Mouse (Mus musculus): Measurements from ENCODE around the gene Mfrp.

Gene Mfrp

DNA sequence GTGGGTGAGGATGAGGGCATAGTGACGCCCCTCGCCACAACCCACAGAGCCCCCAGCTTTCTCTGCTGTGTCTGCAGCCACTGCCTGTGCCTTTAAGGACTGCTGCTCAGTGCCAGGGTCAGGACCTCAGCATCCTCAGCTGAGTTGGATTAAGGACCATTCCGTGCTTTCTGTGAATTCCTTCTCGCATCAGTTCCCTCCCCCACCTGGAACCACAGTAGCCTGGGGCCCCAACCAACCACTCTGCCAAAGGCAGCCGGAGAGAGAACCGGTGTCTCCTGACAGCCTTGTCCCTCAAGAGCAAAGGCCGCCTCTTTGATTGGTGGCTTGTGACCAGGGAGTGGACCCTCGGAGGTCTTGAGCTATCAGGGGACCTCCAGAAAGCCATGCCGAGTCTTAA lies at the start of gene Mfrp:
Mfrp (plus strand) TSS at position 240 of the 400 bp plus-strand sequence.
- in situ Hi-C loops (cut with MboI, MseI), result no loop called here

GRCm38 (mm10) chr9:44052855-44053254 lies 48.7 kb upstream of the Mfrp start:
- in situ Hi-C loops (cut with MboI, MseI), result no loop called here

- in situ Hi-C loops (cut with MboI, MseI), result no loop called here
Observed at GRCm38 (mm10) chr9:44053936-44054335, 47.6 kb upstream of the Mfrp start.

DNA sequence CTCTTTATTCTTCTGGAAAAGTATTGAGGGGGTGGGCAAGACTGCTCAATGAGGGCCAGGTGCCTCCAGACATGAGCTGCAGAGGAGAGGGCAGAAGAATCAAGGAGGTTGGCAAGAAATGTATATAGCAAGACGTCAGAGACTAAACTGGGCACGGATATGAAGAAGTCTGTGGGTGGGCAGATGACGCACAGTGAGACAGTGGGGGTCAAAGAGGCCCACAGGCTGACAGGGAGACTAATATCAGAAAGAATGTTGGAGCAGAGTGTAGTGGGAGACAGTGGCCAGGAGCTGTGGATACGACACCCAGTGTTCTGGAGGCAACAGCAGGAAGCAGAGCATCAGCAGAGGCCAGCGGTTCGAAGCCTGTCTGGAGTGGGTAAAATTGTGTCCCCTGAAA lies 42.9 kb upstream of the Mfrp start:
- in situ Hi-C loops (cut with MboI, MseI), result no loop called here

DNA sequence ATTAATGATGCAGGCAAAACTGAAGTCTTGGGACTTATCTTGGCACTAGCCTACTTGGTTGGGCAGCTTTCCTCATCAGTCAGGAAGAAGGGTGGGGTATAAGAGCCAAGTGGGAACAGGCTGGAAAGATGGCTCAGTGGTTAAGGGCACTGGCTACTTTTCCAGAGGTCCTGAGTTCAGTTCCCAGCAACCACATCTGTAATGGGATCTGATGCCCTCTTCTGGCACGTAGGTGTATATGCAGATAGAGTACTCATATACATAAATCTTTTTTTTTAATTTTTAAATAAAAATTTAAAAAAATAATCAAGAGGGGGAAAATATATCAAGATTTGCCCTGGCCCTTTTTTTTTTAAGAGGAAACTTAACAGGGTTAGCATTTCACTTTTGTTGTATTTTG lies 36.4 kb upstream of the Mfrp start:
- in situ Hi-C loops (cut with MboI, MseI), result no loop called here

- in situ Hi-C loops (cut with MboI, MseI), result no loop called here
Observed at GRCm38 (mm10) chr9:44066785-44067225, 34.7 kb upstream of the Mfrp start, which contains the start of gene Usp2. TSS of gene Usp2 (plus strand) at chr9:44067021.

DNA sequence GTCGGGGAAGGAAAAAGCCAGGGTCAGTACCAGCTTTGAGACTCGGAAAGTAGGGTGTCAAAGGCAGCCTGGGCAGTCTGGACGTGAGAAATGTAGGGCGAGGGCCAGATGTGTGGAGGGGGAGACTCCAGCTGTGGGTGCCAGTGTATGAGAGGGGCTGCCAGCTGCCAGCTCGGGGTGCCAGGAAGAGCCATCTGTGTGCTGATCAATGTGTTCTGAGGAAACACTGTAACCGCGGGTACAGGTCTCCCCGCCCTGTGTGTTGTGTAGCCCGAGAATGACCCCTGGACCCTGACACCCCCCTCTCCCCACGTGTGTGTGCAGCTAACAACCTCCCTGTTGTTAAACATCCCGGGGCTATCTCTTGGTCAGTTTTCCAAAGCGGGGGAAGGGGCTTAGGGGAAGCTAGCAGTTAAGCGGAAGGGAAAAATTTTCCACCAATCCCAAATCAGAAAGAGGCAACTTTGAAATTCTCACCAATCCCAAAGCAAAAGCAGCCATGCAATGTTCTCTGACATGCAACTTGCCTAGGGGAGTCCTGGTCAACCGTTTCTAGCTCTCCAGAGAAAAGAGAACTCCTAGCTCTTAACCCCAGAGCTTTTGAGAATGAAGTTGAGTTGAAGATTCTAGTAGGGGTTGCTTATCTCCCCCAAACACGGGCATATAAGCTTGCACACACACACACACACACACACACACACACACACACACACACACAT lies 34.1 kb upstream of the Mfrp start:
- in situ Hi-C loops (cut with MboI, MseI), result no loop called here

GRCm38 (mm10) chr9:44067960-44068330 lies 33.6 kb upstream of the Mfrp start:
- in situ Hi-C loops (cut with MboI, MseI), result no loop called here

GRCm38 (mm10) chr9:44069252-44069651 lies 32.3 kb upstream of the Mfrp start:
- in situ Hi-C loops (cut with MboI, MseI), result no loop called here

DNA sequence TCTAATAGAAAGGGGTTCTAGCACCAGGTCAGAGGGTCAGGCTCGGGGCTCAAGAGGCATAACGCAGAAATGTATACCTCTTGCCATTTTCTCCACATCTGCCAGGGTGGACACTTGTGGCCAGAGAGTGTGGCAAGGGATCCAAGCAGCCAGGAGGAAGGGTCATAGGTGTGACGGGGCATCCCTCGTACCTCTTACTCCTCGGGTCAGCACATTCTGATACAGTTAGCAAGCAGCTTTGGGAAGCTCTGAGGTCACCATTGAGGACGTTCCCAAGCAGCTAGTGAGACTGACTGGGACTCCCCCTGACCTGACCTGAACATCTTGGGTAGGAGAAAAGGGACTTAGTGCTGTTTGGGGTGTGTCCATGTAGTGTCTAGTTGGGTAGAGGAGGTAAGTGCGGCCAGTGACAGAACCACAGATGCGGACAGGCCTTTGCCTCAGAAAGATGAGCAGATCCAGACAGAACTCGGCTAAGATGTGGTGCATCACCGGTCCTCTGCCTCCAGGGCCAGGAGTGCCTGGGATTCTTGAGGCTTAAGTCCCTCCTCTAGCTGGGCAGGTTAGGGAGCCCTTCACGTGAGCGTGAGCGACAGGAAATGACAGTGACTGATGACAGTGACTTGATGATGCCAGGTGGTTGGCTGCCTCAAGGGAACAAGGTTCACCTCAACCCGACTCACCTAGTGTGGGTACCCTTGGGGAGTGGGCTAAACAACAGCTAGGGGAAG lies 31.3 kb upstream of the Mfrp start:
- in situ Hi-C loops (cut with MboI, MseI), result no loop called here

- in situ Hi-C loops (cut with MboI, MseI), result no loop called here
Observed at GRCm38 (mm10) chr9:44070844-44071231, 30.7 kb upstream of the Mfrp start.

- in situ Hi-C loops (cut with MboI, MseI), result no loop called here
Observed at GRCm38 (mm10) chr9:44071914-44072598, 29.5 kb upstream of the Mfrp start.

- in situ Hi-C loops (cut with MboI, MseI), result no loop called here
Observed at GRCm38 (mm10) chr9:44072599-44072915, 29.0 kb upstream of the Mfrp start.

- in situ Hi-C loops (cut with MboI, MseI), result no loop called here
Observed at GRCm38 (mm10) chr9:44073115-44073514, 28.4 kb upstream of the Mfrp start.

- in situ Hi-C loops (cut with MboI, MseI), result loop anchor here (25.0 kb wide), 1 partner anchor 537 kb away; no protein-coding TSS in a partner anchor
Observed at GRCm38 (mm10) chr9:44074395-44075275, 26.9 kb upstream of the Mfrp start.

DNA sequence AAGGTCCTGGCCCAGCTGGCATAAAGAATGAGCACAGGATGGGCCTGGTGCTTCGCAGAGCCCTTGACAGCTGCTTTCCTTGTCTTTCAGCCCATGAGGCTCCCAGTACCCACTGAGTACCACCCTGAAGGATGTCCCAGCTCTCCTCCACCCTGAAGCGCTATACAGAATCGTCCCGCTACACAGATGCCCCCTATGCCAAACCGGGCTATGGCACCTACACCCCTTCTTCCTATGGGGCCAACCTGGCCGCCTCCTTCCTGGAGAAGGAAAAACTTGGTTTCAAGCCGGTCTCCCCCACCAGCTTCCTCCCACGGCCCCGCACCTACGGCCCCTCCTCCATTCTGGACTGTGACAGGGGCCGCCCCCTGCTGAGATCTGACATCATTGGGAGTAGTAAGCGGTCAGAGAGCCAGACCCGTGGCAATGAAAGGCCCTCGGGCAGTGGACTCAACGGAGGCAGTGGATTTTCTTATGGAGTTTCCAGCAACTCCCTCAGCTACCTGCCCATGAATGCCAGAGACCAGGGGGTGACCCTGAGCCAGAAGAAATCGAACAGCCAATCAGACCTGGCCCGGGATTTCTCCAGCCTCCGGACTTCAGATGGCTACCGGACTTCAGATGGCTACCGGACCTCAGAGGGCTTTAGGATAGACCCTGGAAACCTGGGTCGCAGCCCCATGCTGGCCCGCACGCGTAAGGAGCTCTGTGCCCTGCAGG lies 26.1 kb upstream of the Mfrp start:
- in situ Hi-C loops (cut with MboI, MseI), result loop anchor here (25.0 kb wide), 1 partner anchor 538 kb away; no protein-coding TSS in a partner anchor

DNA sequence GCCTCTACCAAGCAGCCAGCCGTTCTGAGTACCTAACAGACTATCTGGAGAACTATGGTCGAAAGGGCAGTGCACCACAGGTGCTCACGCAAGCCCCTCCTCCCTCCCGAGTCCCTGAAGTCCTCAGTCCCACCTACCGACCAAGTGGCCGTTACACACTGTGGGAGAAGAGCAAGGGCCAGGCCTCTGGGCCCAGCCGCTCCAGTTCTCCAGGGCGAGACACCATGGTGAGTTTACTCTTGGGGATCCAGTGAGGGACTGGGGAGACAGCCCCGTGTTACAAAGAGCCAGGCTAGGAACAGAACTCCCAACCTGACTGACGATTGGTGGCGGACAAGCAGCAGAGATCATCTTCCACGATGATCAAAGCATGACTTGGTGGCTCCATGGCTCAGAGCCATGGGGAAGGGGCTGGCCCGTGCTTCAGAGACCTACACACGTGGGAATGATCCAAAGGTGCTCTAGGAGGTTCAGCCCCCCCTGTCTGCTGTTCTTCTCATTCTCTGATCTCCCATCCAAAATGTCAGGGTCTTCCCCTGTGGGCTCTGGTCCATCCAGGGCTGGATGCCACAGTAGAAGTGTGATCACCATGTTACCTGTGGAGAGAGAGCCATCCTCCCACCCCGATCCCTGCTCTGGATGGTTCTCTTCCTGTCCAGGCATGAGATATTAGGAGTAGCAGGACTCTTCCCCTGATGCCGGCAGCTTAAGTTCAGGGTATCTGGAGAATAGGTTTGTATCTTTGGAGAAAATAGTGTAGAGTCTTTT lies 25.3 kb upstream of the Mfrp start:
- in situ Hi-C loops (cut with MboI, MseI), result loop anchor here (25.0 kb wide), 1 partner anchor 539 kb away; no protein-coding TSS in a partner anchor

- in situ Hi-C loops (cut with MboI, MseI), result loop anchor here (25.0 kb wide), 1 partner anchor 539 kb away; no protein-coding TSS in a partner anchor
Observed at GRCm38 (mm10) chr9:44076764-44077120, 24.8 kb upstream of the Mfrp start.

DNA sequence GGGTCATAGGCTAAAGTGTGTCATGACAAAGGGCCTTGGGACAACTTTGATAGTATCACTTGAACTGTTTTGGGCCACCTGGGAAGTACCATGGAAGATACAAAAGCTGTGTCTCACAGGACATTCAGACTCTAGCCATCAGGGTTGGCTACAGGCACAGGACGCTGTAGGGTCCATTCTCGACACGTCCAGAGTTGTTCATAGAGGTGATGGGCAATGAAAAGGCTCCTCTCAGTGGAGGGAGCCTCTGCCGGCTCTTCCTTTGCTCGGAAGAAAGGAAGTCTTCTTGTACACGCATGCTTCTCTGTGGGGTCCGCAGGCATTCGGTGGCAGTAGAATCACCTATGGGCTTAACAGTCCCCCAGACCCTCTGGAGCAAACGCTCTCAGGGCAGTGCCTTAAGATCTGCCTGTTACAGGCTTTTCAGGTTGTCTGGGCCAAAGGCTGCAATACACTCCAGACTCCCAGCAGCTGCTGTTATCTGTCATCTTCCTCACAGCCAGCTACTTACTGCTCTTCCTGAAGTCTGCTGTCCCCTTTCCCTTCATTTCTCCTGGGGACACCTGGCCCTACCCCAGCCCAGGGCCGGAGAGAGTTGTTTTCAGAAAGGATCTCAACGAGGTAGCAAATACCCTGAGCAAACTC lies 24.1 kb upstream of the Mfrp start:
- in situ Hi-C loops (cut with MboI, MseI), result loop anchor here (25.0 kb wide), 1 partner anchor 540 kb away; no protein-coding TSS in a partner anchor

Measured in regulatory T cell (primary cell).